Mouse (Mus musculus) heart, postnatal 4 days (tissue): Measurements from ENCODE around the gene Gm12253. TPM values are rescaled to one million over a fixed set of nuclear protein-coding genes. Genes with fewer than 3 reads are reported as not detected.

ENCODE experiments used
- DNase-seq: peaks from one replicate; pipeline ENCODE4 v3.0.0; 2021
- total RNA-seq, 2 experiments: library from RNA; stranded (reverse); gene quantifications; 2 replicates each; pipeline ENCODE4 v1.2.3; 2021

Gene Gm12253
- not detected for total RNA-seq

DNA sequence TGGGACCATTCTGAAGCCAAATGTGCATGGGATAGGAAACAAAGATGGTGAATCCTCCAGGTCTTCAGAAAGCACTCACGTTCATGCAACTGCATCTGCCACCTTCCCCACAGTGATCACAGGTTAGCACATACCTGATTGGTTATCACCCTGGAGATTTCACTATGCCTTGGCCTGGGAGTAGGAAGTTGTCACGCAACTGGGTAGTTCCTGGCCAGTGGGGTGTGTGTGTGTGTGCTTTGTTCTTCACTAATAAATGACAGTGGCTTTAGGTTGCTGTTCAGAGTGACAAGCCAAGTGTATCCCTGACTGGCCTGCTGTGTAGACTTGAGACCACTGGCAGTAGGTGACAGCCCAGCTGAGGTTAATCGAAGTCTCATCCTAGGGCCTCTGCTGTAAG, at the start of gene Gm12253:
Gene Gm12253 (plus strand): TSS at position 301 of the 400 bp plus-strand sequence.
- no peak for DNase-seq

DNA sequence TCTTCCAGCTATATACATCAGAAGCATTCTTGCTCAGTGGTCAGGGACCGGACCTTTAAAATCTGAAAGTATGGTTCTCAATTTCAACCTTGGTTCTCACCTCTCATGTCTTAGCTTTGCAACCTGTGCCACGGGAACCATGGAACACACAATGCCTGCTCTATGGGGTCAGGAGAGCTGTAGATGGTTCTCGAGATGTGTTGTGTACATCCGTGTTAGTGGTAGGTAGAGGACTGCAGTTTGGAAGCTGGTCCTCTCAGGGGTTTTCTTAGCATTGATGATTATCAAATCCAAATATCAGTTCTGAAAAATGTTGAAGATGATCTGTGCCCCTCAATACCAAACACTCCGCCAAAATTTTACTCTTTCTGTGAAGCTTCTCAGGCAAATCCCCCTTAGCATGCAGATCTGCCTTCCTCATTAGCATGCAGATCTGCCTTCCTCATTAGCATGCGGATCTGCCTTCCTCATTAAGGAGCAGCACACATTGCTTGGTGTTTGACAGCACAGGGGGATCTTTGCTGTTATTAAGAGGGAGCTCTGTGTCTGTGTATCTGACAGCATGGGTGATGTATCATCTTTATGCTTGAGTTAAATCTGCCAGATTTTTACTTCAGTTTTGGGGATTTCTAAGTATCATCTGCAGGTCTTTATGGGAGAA, 32.2 kb upstream of the Gm12253 start:
- DNase-seq: no peak

DNA sequence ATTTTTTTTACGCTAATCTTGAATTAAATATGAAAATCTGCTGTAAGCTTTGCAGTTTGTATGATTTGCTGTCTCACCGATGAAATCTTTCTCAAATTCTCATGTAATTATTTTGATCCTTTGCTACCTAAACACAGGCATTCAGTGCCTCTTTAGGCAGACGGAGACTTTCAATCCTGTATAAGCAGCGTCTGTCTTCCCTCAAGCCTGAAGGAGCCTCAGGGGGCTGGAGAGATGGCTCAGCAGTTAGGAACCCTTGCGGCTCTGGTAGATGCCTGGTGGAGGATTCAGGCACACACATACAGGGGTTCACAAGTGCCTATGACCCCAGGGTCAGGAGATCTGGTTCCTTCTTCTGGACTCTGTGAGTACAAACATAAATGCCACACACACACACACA, 31.7 kb upstream of the Gm12253 start:
- no peak for DNase-seq

DNA sequence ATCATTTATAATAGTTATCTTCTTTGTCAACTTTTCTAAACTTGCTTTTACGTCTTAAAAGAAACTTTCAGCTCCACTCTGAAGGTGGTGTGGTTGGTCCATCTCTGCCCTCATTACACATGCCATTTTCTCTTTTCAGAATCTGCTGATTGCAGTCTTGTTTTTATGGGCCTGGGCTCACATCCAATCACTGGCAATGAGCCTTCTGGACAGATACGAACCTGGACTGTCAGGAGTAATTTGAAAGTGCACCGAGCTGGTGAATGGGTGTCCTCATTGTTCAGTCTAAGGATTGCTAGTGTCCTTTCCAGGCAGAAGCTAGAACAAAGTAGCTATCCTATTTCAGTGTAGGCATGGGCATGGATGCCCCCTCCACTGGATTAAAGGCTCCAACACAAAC, 24.3 kb upstream of the Gm12253 start:
- DNase-seq: no peak

DNA sequence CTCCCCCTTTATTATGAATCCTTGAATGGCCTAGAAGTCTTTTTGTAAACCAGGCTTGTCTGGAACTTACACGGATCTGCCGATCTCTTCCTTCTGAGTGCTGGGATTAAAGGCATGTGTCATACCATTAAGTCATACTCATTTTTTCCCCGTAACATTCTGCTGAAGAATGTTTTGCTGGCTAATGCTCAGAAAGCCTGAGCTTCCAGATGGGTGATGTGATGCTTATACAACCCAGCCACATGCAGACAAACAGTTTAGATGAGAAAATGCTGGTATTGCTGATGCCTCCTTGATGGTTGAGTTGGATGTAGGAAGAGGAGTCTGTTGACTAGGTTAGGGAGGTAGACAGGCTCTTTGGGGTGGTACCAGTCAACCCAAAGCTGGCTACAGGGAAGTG, 14.0 kb upstream of the Gm12253 start:
- no peak for DNase-seq

DNA sequence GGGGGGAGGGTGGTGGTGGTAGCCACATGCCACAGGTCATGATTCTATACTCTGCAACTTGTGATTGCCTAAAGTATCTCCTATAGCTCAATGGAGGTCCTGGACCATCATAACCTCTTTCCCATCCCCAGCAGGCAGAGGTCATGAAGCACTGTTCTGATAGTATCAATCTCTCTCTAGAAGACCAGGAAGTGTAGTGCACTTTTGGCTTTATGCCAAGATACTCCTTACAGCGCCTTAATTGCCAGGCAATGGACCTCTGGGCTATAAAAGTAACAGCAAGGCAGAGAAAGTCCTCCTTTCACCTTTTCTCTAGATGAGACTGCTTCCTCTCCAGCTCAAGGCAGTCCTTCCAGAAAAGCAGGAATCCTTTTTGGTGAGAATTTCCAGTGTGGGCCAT, 11.5 kb upstream of the Gm12253 start, which contains the start of gene 1810065E05Rik:
Gene 1810065E05Rik (plus strand): TSS at position 297 of the 400 bp plus-strand sequence.
- no peak for DNase-seq

DNA sequence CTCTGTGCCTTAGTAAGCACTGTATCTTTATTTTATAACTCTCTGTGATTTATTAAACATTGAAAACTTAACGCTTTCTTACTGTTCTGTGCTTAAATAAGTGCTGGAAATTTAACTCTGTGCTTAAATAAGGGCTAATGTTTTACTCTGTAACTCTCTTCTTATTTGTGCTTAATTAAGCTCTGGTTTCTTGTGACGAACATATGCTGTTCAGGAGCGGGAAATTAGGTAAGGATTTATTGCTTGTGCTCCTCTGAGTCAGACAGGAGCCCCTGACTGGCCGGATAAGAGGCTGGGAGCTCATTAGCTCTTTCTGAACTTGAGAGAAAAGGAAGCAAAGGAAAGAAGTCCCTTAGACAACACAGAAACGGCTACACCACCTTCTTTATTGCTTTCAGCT, 5.5 kb downstream of the Gm12253 start:
- DNase-seq: no peak

DNA sequence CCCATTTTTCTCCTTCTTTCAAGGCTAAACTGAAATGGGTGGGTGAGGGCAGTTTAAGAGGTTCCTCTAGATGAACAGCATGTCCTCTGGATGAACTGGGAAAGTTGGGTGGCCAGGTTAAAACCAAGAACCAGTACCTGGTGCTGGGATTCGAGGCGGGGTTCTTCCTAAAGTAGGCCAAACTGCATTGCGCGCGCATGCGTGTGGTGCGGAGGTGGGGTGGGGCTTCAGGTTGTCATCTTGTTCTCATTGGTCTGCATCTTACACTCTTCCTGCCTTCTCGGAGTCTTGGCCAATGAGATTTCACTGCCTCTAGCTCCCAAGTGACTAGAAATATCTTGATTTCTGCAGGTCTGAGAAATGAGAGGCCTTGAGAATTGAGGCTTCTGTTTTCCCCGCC, 20.4 kb downstream of the Gm12253 start, which contains the start of gene Lypd9:
Gene Lypd9 (minus strand): TSS at position 165 of the 400 bp plus-strand sequence.
- DNase-seq: no peak

DNA sequence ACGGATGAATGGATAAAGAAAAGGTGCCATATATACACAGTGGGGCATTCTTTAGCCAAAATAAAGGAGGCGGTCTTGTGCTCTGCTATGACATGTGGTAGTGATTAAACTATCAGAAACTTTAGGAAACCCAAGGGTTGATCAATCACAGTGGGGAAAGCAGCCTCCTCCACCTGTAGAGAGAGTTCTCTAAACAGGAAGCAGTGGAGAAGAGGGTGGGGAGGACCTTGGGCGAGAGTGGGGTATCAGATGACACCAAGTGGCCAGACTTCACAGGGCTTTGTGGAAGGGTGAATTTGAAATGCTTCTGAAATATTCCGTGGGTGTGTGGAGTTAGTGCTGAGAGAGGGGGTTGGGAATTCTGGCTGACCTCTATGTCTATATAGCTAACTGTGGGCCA, 21.2 kb downstream of the Gm12253 start:
- DNase-seq: no peak

DNA sequence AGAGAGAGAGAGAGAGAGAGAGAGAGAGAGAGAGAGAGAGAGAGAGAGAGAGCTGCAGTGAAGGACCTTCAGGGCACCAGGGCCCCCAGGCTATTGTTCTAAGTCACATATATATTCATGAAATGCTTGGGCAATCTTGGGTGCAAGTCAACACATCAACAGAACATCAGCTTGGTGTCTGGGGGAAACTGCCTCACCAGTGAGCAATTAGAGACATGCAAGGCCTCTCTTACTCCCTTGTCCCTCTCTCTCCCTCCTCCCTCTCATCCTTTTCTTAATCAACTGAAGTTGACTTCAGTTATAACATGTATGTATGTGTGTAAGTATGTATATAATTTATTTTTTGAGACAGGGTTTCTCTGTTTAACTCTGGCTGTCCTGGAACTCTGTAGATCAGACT, 29.8 kb downstream of the Gm12253 start, which contains the start of gene Olfr30:
Gene Olfr30 (minus strand): TSS at position 101 of the 400 bp plus-strand sequence.
- DNase-seq: no peak

Other genes starting within 250 kb of the Gm12253 start
- gene Igtp, start 233.0 kb upstream of the Gm12253 start, total RNA-seq: 1 to 10 TPM; 4.8 to 4.9 TPM
- gene Irgm2, start 232.9 kb upstream of the Gm12253 start, total RNA-seq: 1 to 10 TPM; 4.4 to 4.8 TPM
- gene 4930438A08Rik, start 157.8 kb upstream of the Gm12253 start, total RNA-seq: not detected
- 1 to 10 TPM; 4.2 to 6.6 TPM for gene Zfp692, start 125.5 kb upstream of the Gm12253 start, total RNA-seq
- 10 to 100 TPM; 37.5 to 44.2 TPM for gene Zfp672, start 102.2 kb upstream of the Gm12253 start, total RNA-seq
- gene Sh3bp5l, start 101.8 kb upstream of the Gm12253 start, total RNA-seq: 10 to 100 TPM; 38.5 to 51.5 TPM
- not detected for gene Lypd8, start 53.5 kb upstream of the Gm12253 start, total RNA-seq
- not detected for gene 1810065E05Rik, start 11.4 kb upstream of the Gm12253 start, total RNA-seq
- not detected for gene Lypd9, start 20.4 kb downstream of the Gm12253 start, total RNA-seq
- not detected for gene Olfr30, start 29.7 kb downstream of the Gm12253 start, total RNA-seq
- not detected for gene Olfr332, start 60.0 kb downstream of the Gm12253 start, total RNA-seq
- not detected for gene Olfr331, start 70.0 kb downstream of the Gm12253 start, total RNA-seq
- gene Olfr330, start 102.3 kb downstream of the Gm12253 start, total RNA-seq: not detected
- gene Olfr329-ps, start 113.9 kb downstream of the Gm12253 start, total RNA-seq: not detected
- gene Olfr328, start 123.1 kb downstream of the Gm12253 start, total RNA-seq: under 1 TPM in 1 of 2 experiments, not detected in 1; 0.09 TPM
- not detected for gene Olfr224, start 138.0 kb downstream of the Gm12253 start, total RNA-seq
- gene Olfr325, start 145.2 kb downstream of the Gm12253 start, total RNA-seq: not detected
- gene Olfr324, start 162.6 kb downstream of the Gm12253 start, total RNA-seq: not detected
- not detected for gene 2210407C18Rik, start 183.5 kb downstream of the Gm12253 start, total RNA-seq
- not detected for gene Olfr323, start 197.9 kb downstream of the Gm12253 start, total RNA-seq
- under 1 TPM in 1 of 2 experiments, not detected in 1; 0.23 TPM for gene Trim58, start 207.9 kb downstream of the Gm12253 start, total RNA-seq
- not detected for gene Olfr322, start 226.2 kb downstream of the Gm12253 start, total RNA-seq
- gene Olfr320, start 248.5 kb downstream of the Gm12253 start, total RNA-seq: not detected